Mouse (Mus musculus): ENCODE measurements around the gene Coro6. TPM values are rescaled to one million over a fixed set of nuclear protein-coding genes. Genes with fewer than 3 reads are reported as not detected.

Coro6 gene
- polyA plus RNA-seq, 1 experiment from 2014 or later: 1.3 TPM

Other genes starting within 250 kb of the Coro6 start
- 14.5 and 15.6 TPM in 2 replicates for gene Ssh2, start 246.1 kb upstream of the Coro6 start, polyA plus RNA-seq (2015; fragmentation: Nextera tagmentation; extraction: Ambion mirVana)
- gene Ankrd13b, start 27.3 kb downstream of the Coro6 start, polyA plus RNA-seq (2015; fragmentation: Nextera tagmentation; extraction: Ambion mirVana): 2.8 and 3.0 TPM in 2 replicates
- gene Git1, start 31.2 kb downstream of the Coro6 start, polyA plus RNA-seq (2015; fragmentation: Nextera tagmentation; extraction: Ambion mirVana): 9.1 and 9.2 TPM in 2 replicates
- 3.9 and 4.0 TPM in 2 replicates for gene Abhd15, start 52.7 kb downstream of the Coro6 start, polyA plus RNA-seq (2015; fragmentation: Nextera tagmentation; extraction: Ambion mirVana)
- gene Trp53i13, start 53.6 kb downstream of the Coro6 start, polyA plus RNA-seq (2015; fragmentation: Nextera tagmentation; extraction: Ambion mirVana): 31.3 and 32.2 TPM in 2 replicates
- gene Gm10392, start 56.8 kb downstream of the Coro6 start, polyA plus RNA-seq (2015; fragmentation: Nextera tagmentation; extraction: Ambion mirVana): 0.18 TPM in 1 of 2 replicates, not detected in the other
- gene Taok1, start 145.4 kb downstream of the Coro6 start, polyA plus RNA-seq (2015; fragmentation: Nextera tagmentation; extraction: Ambion mirVana): 14.8 and 14.9 TPM in 2 replicates
- gene Nufip2, start 223.7 kb downstream of the Coro6 start, polyA plus RNA-seq (2015; fragmentation: Nextera tagmentation; extraction: Ambion mirVana): 4.3 and 4.7 TPM in 2 replicates